Mouse (Mus musculus) testis, adult 2 months (tissue): ENCODE results near the gene Zdhhc13. TPM values are rescaled to one million over a fixed set of nuclear protein-coding genes. Genes with fewer than 3 reads are reported as not detected.

Source experiments
- H3K27ac ChIP-seq: fragments of 200-500 bp; 2 replicates; pipeline ENCODE4 v1.5.1; 2012; ENCODE audit warnings: low read depth, low read length; ENCODE audit not compliant: control insufficient read depth, insufficient read depth
- H3K27me3 ChIP-seq: fragments of 200-500 bp; 2 replicates; pipeline ENCODE4 v1.6.1; 2012; ENCODE audit warnings: mild to moderate bottlenecking, low read length, moderate library complexity; ENCODE audit not compliant: control insufficient read depth, insufficient read depth
- H3K36me3 ChIP-seq: fragments of 200-500 bp; 2 replicates; pipeline ENCODE4 v1.6.1; 2012; ENCODE audit warnings: mild to moderate bottlenecking, low read length; ENCODE audit not compliant: control insufficient read depth, insufficient read depth
- H3K4me1 ChIP-seq: fragments of 200-500 bp; 2 replicates; pipeline ENCODE4 v1.6.1; 2012; ENCODE audit warnings: low read length; ENCODE audit not compliant: control insufficient read depth, insufficient read depth
- H3K4me3 ChIP-seq: fragments of 200-500 bp; 2 replicates; pipeline ENCODE4 v1.5.1; 2012; ENCODE audit warnings: low read depth, mild to moderate bottlenecking, low read length, moderate library complexity, mixed read lengths; ENCODE audit not compliant: control insufficient read depth
- CTCF ChIP-seq: fragments of 200-500 bp; IDR thresholded peaks from 2 replicates; pipeline ENCODE4 v1.5.1; 2012; ENCODE audit warnings: low read depth, mild to moderate bottlenecking, inconsistent platforms, low read length, moderate library complexity; ENCODE audit not compliant: control insufficient read depth, insufficient read depth, insufficient replicate concordance
- POLR2A ChIP-seq: fragments of 200-500 bp; IDR thresholded peaks from 2 replicates; pipeline ENCODE4 v1.6.1; 2012; ENCODE audit warnings: low read depth, mild to moderate bottlenecking, inconsistent platforms, low read length, moderate library complexity; ENCODE audit not compliant: control insufficient read depth
- polyA plus RNA-seq: library from polyadenylated mRNA; depleted of rRNA; stranded (reverse); fragments of >200 nt; gene quantifications from 2 replicates; pipeline ENCODE4 v1.2.3, GENCODE M21; 2012

Gene Zdhhc13
- polyA plus RNA-seq, 1 experiment, result 12.4 TPM

GRCm38 (mm10) chr7:48860948-48861347, 72.1 kb downstream of the Zdhhc13 start:
- Histone ChIP-seq H3K27me3 (no peaks in the 10 kb centered on the region), H3K36me3 (no peaks in the 10 kb centered on the region), H3K27ac (no peak overlapping the region), H3K4me3 (no peak overlapping the region), H3K4me1 (no peaks in the 10 kb centered on the region)
- no peak for TF ChIP-seq CTCF
- no peak for TF ChIP-seq POLR2A

GRCm38 (mm10) chr7:48861796-48862195, 73.0 kb downstream of the Zdhhc13 start:
- TF ChIP-seq CTCF (no peak), POLR2A (no peak)
- no peaks in the 10 kb centered on the region for H3K27me3 ChIP-seq
- H3K27ac ChIP-seq, result no peak overlapping the region

GRCm38 (mm10) chr7:48864199-48864598, 75.4 kb downstream of the Zdhhc13 start:
- Histone ChIP-seq H3K27me3 (no peaks in the 10 kb centered on the region), H3K4me1 (no peaks in the 10 kb centered on the region), H3K27ac (no peak overlapping the region), H3K36me3 (no peaks in the 10 kb centered on the region), H3K4me3 (no peak overlapping the region)
- TF ChIP-seq CTCF, result no peak

More at GRCm38 (mm10) chr7:48861796-48862195, 73.0 kb downstream of the Zdhhc13 start:
- Histone ChIP-seq H3K4me1 (no peaks in the 10 kb centered on the region), H3K4me3 (no peak overlapping the region), H3K36me3 (no peaks in the 10 kb centered on the region)

- Histone ChIP-seq H3K27ac (no peak overlapping the region), H3K4me1 (no peaks in the 10 kb centered on the region), H3K36me3 (no peaks in the 10 kb centered on the region), H3K27me3 (no peaks in the 10 kb centered on the region), H3K4me3 (no peak overlapping the region)
- TF ChIP-seq CTCF, result no peak
Measured at GRCm38 (mm10) chr7:48864671-48865458, 76.1 kb downstream of the Zdhhc13 start.

GRCm38 (mm10) chr7:48867576-48867975, 78.8 kb downstream of the Zdhhc13 start:
- H3K4me3 ChIP-seq, result no peak overlapping the region
- no peaks in the 10 kb centered on the region for H3K36me3 ChIP-seq
- no peak overlapping the region for H3K27ac ChIP-seq
- no peaks in the 10 kb centered on the region for H3K27me3 ChIP-seq
- no peaks in the 10 kb centered on the region for H3K4me1 ChIP-seq
- TF ChIP-seq CTCF (no peak), POLR2A (no peak)

GRCm38 (mm10) chr7:48870144-48870543, 81.3 kb downstream of the Zdhhc13 start:
- Histone ChIP-seq H3K4me1 (no peaks in the 10 kb centered on the region), H3K27ac (no peak overlapping the region), H3K4me3 (no peak overlapping the region), H3K27me3 (no peaks in the 10 kb centered on the region), H3K36me3 (no peaks in the 10 kb centered on the region; the same call in 1 of the 2 replicates)
- TF ChIP-seq POLR2A, result no peak
- TF ChIP-seq CTCF, result no peak

- Histone ChIP-seq H3K27me3 (no peaks in the 10 kb centered on the region), H3K27ac (no peak overlapping the region), H3K4me1 (no peaks in the 10 kb centered on the region), H3K4me3 (no peak overlapping the region), H3K36me3 (no peaks in the 10 kb centered on the region; the same call in 1 of the 2 replicates)
- TF ChIP-seq POLR2A (no peak), CTCF (no peak)
Measured at GRCm38 (mm10) chr7:48870579-48871180, 81.9 kb downstream of the Zdhhc13 start.

GRCm38 (mm10) chr7:48871292-48871691, 82.5 kb downstream of the Zdhhc13 start:
- H3K4me1 ChIP-seq, result no peaks in the 10 kb centered on the region
- H3K36me3 ChIP-seq, result no peaks in the 10 kb centered on the region; the same call in 1 of the 2 replicates
- no peaks in the 10 kb centered on the region for H3K27me3 ChIP-seq
- H3K4me3 ChIP-seq, result no peak overlapping the region
- H3K27ac ChIP-seq, result no peak overlapping the region
- TF ChIP-seq POLR2A (no peak), CTCF (no peak)
